Mouse (Mus musculus): ENCODE results near the gene Prss43.
A peak's percentile ranks its signal among the peaks of the same experiment; 100 is the strongest.
"Not testable (repeated sequence)": the region's sequence is repeated elsewhere in the genome, so short reads cannot be mapped to it uniquely, and the experiment has no call there.

The Prss43 gene

GRCm38 (mm10) chr9:110826390-110826789 lies at the start of gene Prss43:
Prss43 (plus strand) TSS chr9:110826690.
- DNase-seq = no peak

GRCm38 (mm10) chr9:110778100-110778499 lies 48.4 kb upstream of the Prss43 start:
- DNase-seq = peak in 1 of 2 experiments; percentile 26

DNA sequence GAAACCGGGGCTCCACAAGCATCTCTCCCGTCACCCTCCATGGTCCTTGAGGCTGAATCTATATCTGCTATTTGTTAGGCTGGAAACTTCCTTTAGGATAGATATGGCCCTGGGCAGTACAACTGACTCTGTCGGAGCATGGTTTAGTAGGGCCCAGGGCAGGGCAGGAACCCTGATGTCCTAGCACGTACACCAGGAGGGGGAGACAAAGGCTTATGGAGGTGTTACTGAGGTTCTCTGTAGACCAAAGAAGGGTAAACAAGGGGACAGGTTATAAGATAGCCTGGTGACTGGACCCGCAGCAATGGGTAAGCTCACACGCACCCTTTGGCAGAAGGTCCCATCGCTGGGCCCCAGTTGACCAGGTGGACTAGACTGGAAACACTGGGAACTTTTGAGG lies 47.9 kb upstream of the Prss43 start:
- DNase-seq = no peak

- peak in 1 of 2 experiments; percentile 60 for DNase-seq
These were observed 47.1 kb upstream of the Prss43 start for GRCm38 (mm10) chr9:110779242-110779913.

DNA sequence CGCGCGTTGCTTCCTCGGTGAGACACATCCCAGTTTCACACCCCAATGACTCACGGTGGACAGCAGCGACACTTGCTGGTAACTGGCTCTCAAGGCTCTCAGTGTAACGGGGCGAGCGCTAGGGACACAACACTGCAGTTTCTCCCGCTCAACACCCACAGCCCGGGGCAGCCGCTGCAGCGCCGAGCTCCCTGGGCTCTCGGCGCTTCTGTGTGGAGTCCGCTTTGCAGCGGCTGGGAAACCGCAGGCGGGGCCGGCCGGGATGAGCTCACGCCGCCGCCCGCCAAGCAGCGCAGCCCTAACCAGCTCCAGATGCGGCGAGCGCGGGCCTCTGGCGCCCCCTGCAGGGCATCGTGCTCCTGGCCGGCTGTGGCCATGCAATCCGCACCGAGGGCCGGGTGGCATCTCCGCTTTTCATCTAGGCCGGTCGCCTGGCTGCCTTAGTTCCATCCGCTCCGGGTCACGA lies 45.2 kb upstream of the Prss43 start:
- peak; percentile 94 to 99 for DNase-seq

DNA sequence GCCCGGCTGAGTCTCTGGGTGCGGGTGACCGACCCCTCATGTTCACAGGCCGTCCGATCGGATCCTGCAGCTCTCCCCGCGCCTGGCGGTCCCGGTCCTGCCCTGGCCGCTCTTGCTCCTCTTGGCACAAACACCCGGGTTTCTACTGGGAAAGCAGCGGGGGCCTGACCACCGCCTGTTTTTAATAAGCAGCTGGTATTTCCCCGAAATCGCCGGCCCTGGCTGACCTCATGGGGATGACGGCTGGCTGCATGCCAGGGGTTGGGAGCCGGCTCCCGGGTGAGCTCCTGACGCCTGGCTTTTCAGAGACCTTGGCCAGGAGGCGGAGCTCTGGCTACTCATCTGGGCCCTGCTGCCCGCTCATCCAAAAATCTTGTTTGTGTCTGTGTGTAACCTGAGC lies 44.8 kb upstream of the Prss43 start:
- peak; percentile 94 to 97 for DNase-seq

DNA sequence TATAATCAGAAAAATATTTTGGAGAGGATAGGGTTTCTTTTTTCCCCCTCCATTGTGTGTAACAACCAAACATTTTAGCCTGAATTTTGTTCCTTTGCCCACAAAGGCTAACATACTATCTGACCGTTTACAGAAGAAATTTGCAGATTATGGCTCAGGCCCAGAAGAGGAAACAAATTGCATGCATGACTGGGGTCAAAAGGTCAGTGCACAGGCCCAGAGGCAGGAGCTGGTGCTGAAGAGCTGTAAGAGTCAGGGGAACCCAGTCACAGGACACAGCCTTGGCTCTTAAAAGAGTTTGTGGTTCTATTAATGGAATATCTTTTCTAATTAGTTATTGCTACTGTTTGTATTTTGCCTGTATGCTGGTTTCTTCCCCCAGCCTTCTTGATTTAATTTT lies 42.9 kb upstream of the Prss43 start:
- DNase-seq = peak; percentile 42 to 48

DNA sequence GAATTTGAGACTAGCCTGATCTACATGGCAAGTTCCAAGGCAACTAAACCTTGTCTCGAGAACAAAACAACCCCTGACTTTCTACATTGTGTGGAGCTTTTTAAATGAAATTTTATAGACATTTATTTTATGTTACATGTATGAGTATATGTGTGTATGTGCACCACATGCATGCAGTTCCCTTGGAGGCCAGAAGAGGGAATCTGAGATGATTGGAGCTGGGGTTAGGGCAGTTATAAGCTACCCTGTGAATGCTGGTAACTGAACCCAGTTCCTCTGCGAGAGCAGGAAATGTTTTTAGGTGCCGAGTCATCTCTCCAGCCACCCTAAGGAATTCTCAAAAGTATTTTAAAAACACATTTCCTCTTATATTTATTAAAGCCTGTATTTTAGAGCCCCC lies 38.3 kb upstream of the Prss43 start:
- no peak for DNase-seq

DNA sequence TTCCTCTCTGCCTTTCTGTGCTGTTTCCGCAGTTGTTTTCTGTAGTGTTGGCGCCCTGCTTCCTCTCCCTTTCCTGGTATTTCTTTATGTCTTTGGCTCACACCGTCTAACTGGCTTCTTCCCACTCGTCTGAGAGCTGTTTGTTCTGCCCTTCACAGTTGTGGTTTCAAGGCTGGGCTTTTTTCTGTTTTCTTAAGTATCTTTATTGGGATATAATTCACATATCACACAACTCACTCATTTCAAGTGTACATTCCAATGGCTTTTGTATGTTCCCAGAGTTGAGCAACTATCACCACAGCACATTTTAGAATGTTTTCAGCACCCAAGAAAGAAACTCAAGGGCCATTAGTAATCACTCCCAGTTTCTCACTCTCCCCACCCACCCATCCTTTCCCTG lies 36.0 kb upstream of the Prss43 start:
- no peak for DNase-seq

GRCm38 (mm10) chr9:110797013-110797412 lies 29.5 kb upstream of the Prss43 start:
- DNase-seq = no peak

DNA sequence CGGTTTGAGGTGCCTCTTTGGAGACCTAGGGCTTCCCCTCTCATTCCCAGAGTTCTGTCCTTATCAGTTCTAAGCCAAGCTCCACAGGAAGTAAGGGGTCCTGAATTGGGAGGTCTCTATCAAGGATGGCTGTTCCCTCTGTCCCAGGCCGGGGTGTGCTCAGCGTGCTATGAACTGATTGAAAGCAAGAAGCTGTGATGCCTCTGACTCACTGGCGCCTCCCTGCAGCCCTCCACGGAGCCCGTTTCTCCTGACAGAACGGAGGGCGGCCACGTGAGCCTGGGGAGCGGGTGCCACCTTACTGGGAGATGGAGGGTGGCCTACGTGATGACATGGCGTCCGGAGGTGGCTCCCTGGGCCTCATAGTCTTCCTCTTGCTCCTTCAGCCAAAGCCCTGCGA lies 28.6 kb upstream of the Prss43 start, which contains the start of gene Prss42:
TSS of gene Prss42 (plus strand) at position 301 of the 400 bp plus-strand sequence.
- DNase-seq = no peak

DNA sequence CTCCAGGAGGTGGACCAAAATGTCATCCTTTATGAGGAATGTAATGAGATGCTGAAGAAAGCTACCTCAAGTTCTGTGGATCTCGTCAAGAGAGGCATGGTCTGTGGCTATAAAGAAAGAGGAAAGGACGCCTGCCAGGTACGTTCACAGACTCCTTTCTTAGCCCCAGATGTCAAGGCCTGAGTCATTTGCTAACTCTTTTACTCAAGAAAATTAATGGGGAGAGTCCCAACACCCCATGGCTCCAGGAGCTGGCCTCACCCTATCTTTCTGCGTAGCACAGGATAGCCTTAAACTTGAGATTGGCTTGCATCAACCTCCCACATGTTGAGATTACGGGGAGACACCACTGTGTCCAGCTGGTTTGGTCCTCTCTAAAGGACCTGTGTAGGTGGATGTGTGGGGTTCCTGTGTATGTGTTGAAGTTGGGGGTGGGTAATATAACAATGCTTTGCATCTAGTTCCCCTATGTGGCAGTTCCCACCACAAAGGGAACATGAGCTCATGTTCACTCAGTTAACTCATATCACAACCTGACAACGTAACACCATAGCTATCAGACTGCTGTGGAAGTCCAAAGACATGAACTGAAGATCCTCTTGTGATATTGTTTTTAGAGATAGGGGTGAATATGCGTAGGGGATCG lies 25.5 kb upstream of the Prss43 start:
- DNase-seq = no peak

DNA sequence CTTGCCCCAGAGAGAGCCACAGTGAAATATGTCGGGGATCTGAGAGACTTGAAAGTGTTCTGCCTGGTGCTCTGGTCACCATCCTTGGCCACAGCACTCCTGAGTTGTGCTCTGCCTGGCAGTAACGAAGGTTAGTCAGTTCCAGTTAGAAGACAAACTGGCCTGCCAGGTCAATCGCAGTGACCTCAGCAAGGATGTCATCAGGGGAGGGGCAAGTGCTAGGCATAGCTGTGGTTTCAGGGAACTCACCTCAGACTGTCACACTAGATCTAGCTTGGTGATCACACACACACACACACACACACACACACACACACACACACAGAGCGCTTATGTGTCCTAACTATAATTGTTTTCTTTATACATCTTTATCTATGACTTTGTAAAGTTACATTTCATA lies 23.2 kb upstream of the Prss43 start:
- DNase-seq = no peak

- no peak for DNase-seq
These were observed 16.4 kb upstream of the Prss43 start for GRCm38 (mm10) chr9:110810051-110810450.

DNA sequence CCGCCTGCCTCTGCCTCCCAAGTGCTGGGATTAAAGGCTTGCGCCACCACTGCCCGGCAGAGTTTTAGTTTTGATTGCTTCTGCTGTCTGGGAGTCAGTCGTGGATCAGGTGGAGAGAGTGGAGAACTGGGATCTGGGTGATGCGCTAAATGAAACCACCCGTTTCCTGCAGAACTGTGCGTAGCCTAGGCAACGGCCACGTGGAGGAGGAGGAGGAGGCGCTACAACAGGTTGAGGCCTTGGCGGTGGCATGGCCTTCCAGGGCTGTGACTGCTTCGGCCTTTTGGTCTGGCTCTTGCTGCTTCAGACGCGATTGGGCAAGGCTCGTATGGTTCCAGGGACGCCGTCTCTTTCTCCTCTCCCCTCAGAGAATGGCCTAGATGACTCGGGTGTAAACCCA lies 12.7 kb upstream of the Prss43 start, which contains the start of gene Prss44:
TSS of gene Prss44 (plus strand) at position 206 of the 400 bp plus-strand sequence.
- no peak for DNase-seq

GRCm38 (mm10) chr9:110820546-110820945 lies 5.9 kb upstream of the Prss43 start:
- not testable (repeated sequence) for DNase-seq

DNA sequence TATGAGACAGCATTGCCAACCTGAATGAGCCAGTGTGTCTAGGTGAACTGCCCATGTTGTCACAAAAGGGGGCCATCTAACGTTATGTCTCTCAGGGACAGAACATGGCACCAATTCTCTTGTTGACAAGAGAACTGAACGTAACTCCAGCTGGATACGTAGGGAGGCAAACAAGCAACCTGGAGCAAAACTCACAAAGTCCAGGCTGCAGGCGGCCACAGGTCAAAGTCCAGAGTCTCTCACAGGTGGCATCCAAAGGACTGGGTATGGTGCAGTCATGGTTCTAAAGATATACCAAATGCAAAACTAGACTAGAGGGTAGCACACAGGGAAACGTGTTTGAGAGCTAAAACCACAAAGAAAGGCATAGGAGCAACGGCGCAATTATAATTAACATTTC lies 5.1 kb upstream of the Prss43 start:
- peak; percentile 27 to 68 for DNase-seq

DNA sequence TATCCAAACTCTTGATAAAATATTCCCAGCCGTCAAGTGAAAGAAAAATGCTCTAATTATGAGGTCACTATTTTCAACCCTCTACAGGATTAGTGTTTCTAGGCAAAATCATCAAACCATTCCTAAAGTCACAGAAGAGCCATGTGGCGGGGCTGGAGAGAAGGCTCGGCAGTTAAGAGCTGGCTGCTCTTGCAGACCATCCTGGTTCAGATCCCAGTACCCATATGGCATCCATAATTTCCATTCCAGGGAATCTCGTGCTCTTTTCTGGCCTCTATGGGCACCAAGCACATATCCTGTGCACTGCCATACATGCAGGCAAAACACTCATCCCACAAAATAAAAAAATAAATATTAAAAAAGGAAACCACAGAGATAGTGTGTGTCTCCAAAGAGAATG lies 1.1 kb upstream of the Prss43 start:
- no peak for DNase-seq

DNA sequence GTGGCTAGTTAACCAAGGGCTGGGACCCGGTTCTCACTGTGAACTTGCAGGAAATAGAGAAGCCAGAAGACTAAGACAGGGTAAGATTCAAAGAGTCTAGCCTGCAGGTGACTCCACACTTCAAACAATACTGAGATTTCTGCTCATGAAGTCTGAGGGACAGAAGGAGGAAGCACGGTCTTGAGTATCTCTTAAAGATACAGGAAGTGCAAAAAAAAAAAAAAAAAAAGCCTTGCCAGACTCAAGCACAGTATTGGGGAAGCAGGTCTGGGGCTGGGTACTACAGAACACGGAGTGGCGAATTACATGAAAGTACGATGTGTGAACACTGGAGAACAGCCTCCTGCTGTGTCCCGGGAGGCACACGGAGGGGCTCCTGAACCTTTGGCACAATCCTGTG lies 658 bp upstream of the Prss43 start:
- no peak for DNase-seq

DNA sequence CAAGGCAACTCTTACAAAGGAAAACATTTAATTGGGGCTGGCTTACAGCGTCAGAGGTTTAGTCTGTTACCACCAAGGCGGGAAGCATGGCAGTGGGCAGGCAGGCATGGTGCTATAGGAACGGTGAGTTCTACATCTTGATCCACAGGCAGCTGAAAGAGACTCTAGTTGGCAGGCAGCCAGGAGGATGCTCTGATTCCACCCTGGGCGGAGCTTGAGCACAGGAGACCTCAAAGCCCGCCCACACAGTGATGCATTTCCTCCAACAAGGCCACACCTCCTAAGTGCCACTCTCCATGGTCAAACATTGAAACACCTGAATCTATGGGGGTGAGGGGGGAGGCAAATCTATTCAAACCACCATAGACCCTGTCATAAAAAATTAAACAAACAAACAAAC lies 6.5 kb downstream of the Prss43 start:
- DNase-seq = peak in 1 of 2 experiments; percentile 13

GRCm38 (mm10) chr9:110834411-110834810 lies 7.9 kb downstream of the Prss43 start, which contains the start of gene Prss45:
Prss45 (plus strand) TSS chr9:110834588.
- DNase-seq = no peak

- DNase-seq = no peak
These were observed 8.5 kb downstream of the Prss43 start for GRCm38 (mm10) chr9:110834961-110835360.

DNA sequence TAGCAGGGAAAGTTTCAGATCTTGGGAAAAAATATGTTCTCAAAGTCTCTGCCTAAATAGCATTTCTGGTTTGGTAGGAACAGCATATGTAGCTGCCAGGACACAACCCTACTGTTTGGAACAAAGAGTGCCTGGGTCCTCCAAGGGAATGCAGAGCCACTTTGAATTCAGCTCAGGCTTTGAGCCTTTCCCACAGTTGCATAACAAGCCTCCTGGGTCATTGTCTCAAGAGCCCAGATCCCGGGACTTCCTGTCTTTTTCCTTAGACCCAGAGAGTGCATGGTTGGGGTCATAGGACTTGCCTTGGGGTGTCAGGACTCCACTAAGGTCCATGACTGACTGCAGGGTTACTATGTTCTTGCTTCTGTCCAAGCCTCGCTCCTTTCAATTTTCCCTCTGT lies 9.6 kb downstream of the Prss43 start:
- peak in 1 of 2 experiments; percentile 37 for DNase-seq

GRCm38 (mm10) chr9:110840905-110841304 lies 14.4 kb downstream of the Prss43 start:
- DNase-seq = no peak
